Mouse (Mus musculus) stomach, postnatal 0 days (tissue): Measurements from ENCODE around the gene Celf1. TPM values are rescaled to one million over a fixed set of nuclear protein-coding genes. Genes with fewer than 3 reads are reported as not detected.
A peak's percentile ranks its signal among the peaks of the same experiment; 100 is the strongest.

ENCODE experiments used
- ATAC-seq: fragments of 200-750 bp; cut with Nextera tagmentation; 2 replicates; pipeline ENCODE4 v1.8.0; 2017; ENCODE audit not compliant: low FRiP score, low TSS enrichment
- DNase-seq: peaks from one replicate; pipeline ENCODE4 v3.0.0-alpha.2; 2016; ENCODE audit warnings: low spot score
- H3K27ac ChIP-seq: fragments of 300-500 bp; sonication (generic); replicated peaks from 2 replicates; pipeline ENCODE4 v1.5.1; 2014; ENCODE audit warnings: mild to moderate bottlenecking, control low read depth
- H3K27me3 ChIP-seq: fragments of 300-500 bp; sonication (generic); 2 replicates; pipeline ENCODE4 v1.6.1; 2014; ENCODE audit warnings: low read length; ENCODE audit not compliant: control insufficient read depth, insufficient read depth
- H3K36me3 ChIP-seq: fragments of 300-500 bp; sonication (generic); 2 replicates; pipeline ENCODE4 v1.6.1; 2014; ENCODE audit warnings: low read length, mixed read lengths; ENCODE audit not compliant: control insufficient read depth, insufficient read depth
- H3K4me1 ChIP-seq: fragments of 300-500 bp; sonication (generic); replicated peaks from 2 replicates; pipeline ENCODE4 v1.6.1; 2014; ENCODE audit warnings: antibody characterized with exemption; ENCODE audit not compliant: control insufficient read depth, insufficient read depth
- H3K4me2 ChIP-seq: fragments of 300-500 bp; sonication (generic); replicated peaks from 2 replicates; pipeline ENCODE4 v1.6.1; 2014; ENCODE audit warnings: low read depth, mild to moderate bottlenecking, control low read depth, moderate library complexity
- H3K4me3 ChIP-seq: fragments of 300-500 bp; sonication (generic); 2 replicates; pipeline ENCODE4 v1.5.1; 2014; ENCODE audit warnings: low read depth, low read length, control low read depth
- H3K9ac ChIP-seq: fragments of 300-500 bp; sonication (generic); 2 replicates; pipeline ENCODE4 v1.6.1; 2014; ENCODE audit warnings: mild to moderate bottlenecking, low read length, control low read depth, mixed read lengths
- H3K9me3 ChIP-seq: fragments of 300-500 bp; sonication (generic); 2 replicates; pipeline ENCODE4 v1.6.1; 2016; ENCODE audit warnings: low read length; ENCODE audit not compliant: control insufficient read depth
- CTCF ChIP-seq: IDR thresholded peaks from 2 replicates; pipeline ENCODE4 v1.5.1; 2016; ENCODE audit warnings: antibody characterized with exemption, low read depth, mild to moderate bottlenecking, moderate library complexity
- EP300 ChIP-seq: optimal IDR thresholded peaks from 2 replicates; pipeline ENCODE3; 2016; ENCODE audit warnings: antibody characterized with exemption
- WGBS: fragments of 180-500 bp; shearing (Covaris S2); extraction: QIAGEN DNeasy Blood & Tissue Kit; methylation state at CpG from one replicate; pipeline ENCODE4 v1.1.7; 2014; 5-methylcytosine and 5-hydroxymethylcytosine counted together
- polyA plus RNA-seq: library from polyadenylated mRNA; unstranded; fragments of >200 nt; fragmentation: Nextera tagmentation; extraction: Ambion mirVana; gene quantifications from 2 replicates; pipeline ENCODE4 v1.2.1, GENCODE M21; 2015

Celf1 gene
- polyA plus RNA-seq, 1 experiment from 2014 or later = 33.7 TPM

GRCm38 (mm10) chr2:90928566-90928965, 11.6 kb upstream of the Celf1 start:
- Histone ChIP-seq H3K4me1 (no peaks in the 10 kb centered on the region), H3K9me3 (no peaks in the 10 kb centered on the region), H3K4me2 (no peak overlapping the region), H3K36me3 (no peaks in the 10 kb centered on the region), H3K4me3 (no peak overlapping the region), H3K27me3 (no peaks in the 10 kb centered on the region), H3K9ac (no peak overlapping the region), H3K27ac (no peak overlapping the region)
- 82% methylated on average over 13 of the region's 13 CpGs for WGBS
- ATAC-seq = no peak
- no peak for DNase-seq
- TF ChIP-seq CTCF (no peak), EP300 (no peak)

GRCm38 (mm10) chr2:90931829-90932228, 8.4 kb upstream of the Celf1 start:
- Histone ChIP-seq H3K36me3 (no peaks in the 10 kb centered on the region), H3K9me3 (no peaks in the 10 kb centered on the region), H3K27me3 (no peaks in the 10 kb centered on the region), H3K4me2 (no peak overlapping the region), H3K4me3 (no peak overlapping the region), H3K9ac (no peak overlapping the region), H3K4me1 (no peaks in the 10 kb centered on the region), H3K27ac (no peak overlapping the region)
- no peak for DNase-seq
- no peak for TF ChIP-seq EP300
- no peak for TF ChIP-seq CTCF
- WGBS = 32% methylated on average over 8 of the region's 8 CpGs
- no peak for ATAC-seq

GRCm38 (mm10) chr2:90932273-90932672, 7.9 kb upstream of the Celf1 start:
- no peak overlapping the region for H3K4me2 ChIP-seq

GRCm38 (mm10) chr2:90938362-90938761, 1.8 kb upstream of the Celf1 start:
- Histone ChIP-seq H3K4me3 (no peak overlapping the region), H3K4me1 (peaks cover 5% of the 10 kb centered on the region; the same call in 1 of the 2 replicates), H3K36me3 (no peaks in the 10 kb centered on the region), H3K9me3 (no peaks in the 10 kb centered on the region), H3K27me3 (no peaks in the 10 kb centered on the region), H3K9ac (no peak overlapping the region), H3K27ac (no peak overlapping the region), H3K4me2 (no peak overlapping the region)
- no peak for ATAC-seq
- DNase-seq = no peak
- 67% methylated on average over 3 of the region's 3 CpGs for WGBS
- TF ChIP-seq CTCF (no peak), EP300 (no peak)

More at GRCm38 (mm10) chr2:90932273-90932672, 7.9 kb upstream of the Celf1 start:
- H3K27ac ChIP-seq = no peak overlapping the region
- TF ChIP-seq EP300 = no peak
- TF ChIP-seq CTCF = no peak
- H3K27me3 ChIP-seq = no peaks in the 10 kb centered on the region
- no peaks in the 10 kb centered on the region for H3K36me3 ChIP-seq
- H3K9ac ChIP-seq = no peak overlapping the region
- ATAC-seq (no peak), DNase-seq (no peak)
- no peak overlapping the region for H3K4me3 ChIP-seq
- WGBS = 67% methylated on average over 2 of the region's 2 CpGs
- H3K4me1 ChIP-seq = no peaks in the 10 kb centered on the region
- no peaks in the 10 kb centered on the region for H3K9me3 ChIP-seq

GRCm38 (mm10) chr2:90939750-90940149, 432 bp upstream of the Celf1 start:
- peak; percentile 38; the same call in 1 of the 2 replicates for ATAC-seq
- WGBS = 32% methylated on average over 8 of the region's 8 CpGs
- Histone ChIP-seq H3K27ac (no peak overlapping the region), H3K36me3 (no peaks in the 10 kb centered on the region), H3K9me3 (no peaks in the 10 kb centered on the region), H3K27me3 (no peaks in the 10 kb centered on the region), H3K4me2 (peak overlapping the region; percentile 84), H3K4me3 (peak overlapping the region; percentile 99), H3K4me1 (peaks cover 5% of the 10 kb centered on the region; the same call in 1 of the 2 replicates), H3K9ac (peak overlapping the region; percentile 89; the same call in 1 of the 2 replicates)
- no peak for DNase-seq
- TF ChIP-seq EP300 = no peak
- no peak for TF ChIP-seq CTCF

GRCm38 (mm10) chr2:90941744-90942143, 1.6 kb downstream of the Celf1 start:
- no peaks in the 10 kb centered on the region for H3K27me3 ChIP-seq
- peak overlapping the region; percentile 84 for H3K4me2 ChIP-seq
- H3K9me3 ChIP-seq = no peaks in the 10 kb centered on the region
- H3K4me1 ChIP-seq = peaks cover 5% of the 10 kb centered on the region; the same call in 1 of the 2 replicates
- 44% methylated on average over 2 of the region's 2 CpGs for WGBS
- DNase-seq (no peak), ATAC-seq (no peak)
- no peak overlapping the region for H3K27ac ChIP-seq
- no peak overlapping the region for H3K9ac ChIP-seq
- no peaks in the 10 kb centered on the region for H3K36me3 ChIP-seq
- no peak for TF ChIP-seq CTCF
- TF ChIP-seq EP300 = no peak
- peak overlapping the region; percentile 99; the same call in 1 of the 2 replicates for H3K4me3 ChIP-seq
